30 mouse cellular contexts compared by ENCODE assay signal in the genomic region with DNA sequence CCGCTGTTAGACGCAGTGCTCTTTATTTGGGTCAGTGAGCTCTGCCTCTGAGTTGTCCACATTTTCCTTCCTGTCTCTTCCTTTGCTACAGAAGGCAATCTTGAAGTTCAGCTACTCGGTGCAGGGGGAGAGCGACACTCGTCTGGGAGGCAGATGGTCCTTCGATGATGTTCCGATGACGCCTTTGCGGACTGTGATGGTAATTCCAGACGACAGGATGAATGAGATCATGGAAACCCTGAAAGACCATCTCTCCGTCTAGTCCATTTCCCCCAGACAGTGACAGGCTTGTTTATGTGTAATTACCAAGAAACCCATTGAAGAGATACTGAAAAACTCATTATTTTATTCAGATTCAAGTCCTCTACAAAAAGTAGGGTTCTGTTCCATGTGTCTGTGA. TPM values are rescaled to one million over a fixed set of nuclear protein-coding genes. Genes with fewer than 3 reads are reported as not detected.
"Had no signal": no experiment of that assay in that cellular context is flagged by ENCODE, and none has a peak within 500 bp of the region (broad histone marks: within the 10 kb centered on the region; RNA-seq: fewer than 3 reads in every experiment).

No protein-coding gene starts in this region.

- DNase-seq: gastrocnemius, adult 2 months; gastrocnemius, postnatal 10 days; gastrocnemius, postnatal 25 days; heart, adult 18-20 months; heart, postnatal 10 days; heart, postnatal 4 days; kidney, adult 18-20 months; kidney, adult 8-10 months; kidney, postnatal 10 days; kidney, postnatal 25 days; kidney, postnatal 4 days; layer of hippocampus, adult 9-11 months; liver had no signal

- H3K4me3 ChIP-seq: gastrocnemius, adult 2 months; heart, embryonic 10.5 days; heart, embryonic 12.5 days; hindbrain, embryonic 10.5 days; hindbrain, embryonic 12.5 days; intestine, embryonic 15.5 days; left cerebral cortex, adult 2 months; limb, embryonic 10.5 days; limb, embryonic 12.5 days had no signal

- H3K27ac ChIP-seq: heart, embryonic 10.5 days; hindbrain, embryonic 10.5 days; hindbrain, embryonic 12.5 days; hindbrain, embryonic 14.5 days; intestine, embryonic 15.5 days; left cerebral cortex, adult 2 months; limb, embryonic 10.5 days; limb, embryonic 12.5 days had no signal

- ATAC-seq: hindbrain, embryonic 16.5 days; inflammation-experienced regulatory T-cells, adult 6 months; intestine, embryonic 15.5 days; intestine, postnatal 0 days had no signal

RNA-seq across cellular contexts. Expression of a gene that starts 40.8 kb away (rescaled TPM):
- total RNA-seq: gastrocnemius, adult 2 months; gastrocnemius, postnatal 10 days; gastrocnemius, postnatal 25 days; gastrocnemius, postnatal 4 days; heart, adult 18-20 months; heart, adult 8-10 months; heart, postnatal 10 days; heart, postnatal 25 days; heart, postnatal 4 days; left cerebral cortex, postnatal 14 days had no signal

RNA-seq across cellular contexts. Expression of a gene that starts 56.0 kb away (rescaled TPM):
- total RNA-seq: gastrocnemius, adult 2 months; gastrocnemius, postnatal 25 days; granulocyte monocyte progenitor cell, adult 5-6 weeks; heart, adult 18-20 months; heart, adult 8-10 months; heart, postnatal 10 days; heart, postnatal 25 days; heart, postnatal 4 days had no signal
